Mouse (Mus musculus) c-Kit-positive CD71-positive TER-119-negative erythroid progenitor cells, embryonic 14.5 days (primary cell): ENCODE measurements at regions not wholly inside any gene's neighbourhood (a gene's known extent, or its start where the extent isn't known, plus 50 kb on each side); places are given as distances from the start of the nearest gene placed in this dataset.

ENCODE experiments used
- DNase-seq: peaks from one replicate; pipeline ENCODE4 v3.0.0-alpha.2; 2013; ENCODE audit warnings: low read depth

DNA sequence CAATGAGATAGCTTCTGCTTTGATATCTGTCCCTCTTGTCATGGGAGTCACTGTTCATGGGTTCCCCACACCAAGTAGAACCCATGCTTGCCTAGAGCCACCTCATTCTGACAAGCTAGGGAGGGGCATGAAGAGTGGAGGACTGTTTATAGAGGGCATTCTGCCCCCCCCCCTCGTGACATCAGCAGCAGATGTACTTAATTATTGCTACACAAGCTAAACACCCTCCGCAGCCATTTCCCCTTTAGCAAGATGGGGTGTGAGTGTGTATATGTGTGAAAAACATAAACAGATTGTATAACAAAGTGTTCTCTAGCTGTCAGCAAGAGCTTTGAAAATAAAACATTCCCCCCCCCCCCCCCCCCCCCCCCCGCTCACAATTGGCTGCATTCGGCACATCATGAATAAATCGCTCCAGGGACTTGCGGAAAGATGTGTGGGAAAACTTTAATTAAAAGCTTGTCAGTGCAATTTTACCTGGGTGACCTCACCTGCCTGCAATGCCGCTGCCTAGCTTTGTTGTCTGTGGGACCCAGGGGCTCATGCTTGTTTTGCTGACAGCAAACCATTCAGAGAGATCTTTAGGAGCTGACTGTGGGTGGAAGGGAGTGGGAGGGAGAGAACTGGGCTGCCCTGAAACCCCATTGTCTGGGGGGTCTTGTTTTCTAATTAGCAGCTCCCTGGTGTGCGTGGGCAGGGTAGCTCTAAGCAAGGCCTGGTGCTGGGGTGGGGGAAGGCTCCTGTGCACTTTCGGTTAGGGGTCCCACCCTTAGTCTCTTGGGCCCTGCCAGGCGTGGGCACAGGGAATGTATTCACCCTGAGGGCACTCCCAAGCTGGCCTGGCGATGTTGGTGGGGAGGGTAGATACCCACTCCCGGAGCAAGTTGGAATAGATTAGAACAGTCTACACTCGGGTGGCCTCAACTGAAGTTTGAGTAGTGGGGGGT is 63.4 kb downstream of the Irx2 start:
- DNase-seq, result no peak

DNA sequence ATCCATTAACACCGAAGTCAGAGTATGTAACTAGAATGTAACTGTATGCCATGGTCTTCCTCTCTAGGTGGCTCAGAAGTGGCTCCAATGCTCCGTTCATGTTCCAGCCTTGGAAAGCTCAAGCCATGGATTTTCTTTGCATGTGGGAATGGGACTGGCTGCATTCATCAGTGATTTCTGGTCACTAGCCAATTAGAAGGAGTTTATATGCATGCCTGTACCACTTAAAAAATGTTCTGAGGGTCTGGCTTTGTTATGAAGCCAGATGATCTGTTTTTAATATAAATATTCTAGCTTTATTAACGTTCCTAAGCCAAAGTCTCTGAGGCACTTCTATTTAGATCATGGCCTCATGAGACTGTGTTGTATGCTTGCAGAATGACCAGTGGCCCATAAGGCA is 78.8 kb downstream of the Irx2 start:
- DNase-seq, result no peak

DNA sequence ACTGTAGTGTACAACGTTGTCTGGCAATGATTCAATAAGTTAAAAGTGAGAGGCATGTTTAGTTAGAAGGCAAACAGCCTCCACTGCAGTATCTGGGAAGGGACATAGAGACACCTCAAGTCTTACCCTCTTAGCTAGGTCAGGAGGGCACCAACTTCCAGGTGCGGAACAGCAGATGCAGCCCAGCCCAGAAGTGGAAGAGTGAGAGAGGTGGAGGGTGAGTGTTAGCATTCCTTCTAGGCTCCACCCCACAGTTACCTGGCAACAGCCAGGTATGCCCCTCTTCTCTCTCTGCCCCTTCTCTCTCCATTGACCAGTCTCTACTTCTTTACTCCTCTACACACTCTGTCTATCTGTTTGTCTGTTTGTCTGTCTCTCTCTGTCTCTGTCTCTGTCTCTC is 80.1 kb downstream of the Irx2 start:
- DNase-seq, result no peak

DNA sequence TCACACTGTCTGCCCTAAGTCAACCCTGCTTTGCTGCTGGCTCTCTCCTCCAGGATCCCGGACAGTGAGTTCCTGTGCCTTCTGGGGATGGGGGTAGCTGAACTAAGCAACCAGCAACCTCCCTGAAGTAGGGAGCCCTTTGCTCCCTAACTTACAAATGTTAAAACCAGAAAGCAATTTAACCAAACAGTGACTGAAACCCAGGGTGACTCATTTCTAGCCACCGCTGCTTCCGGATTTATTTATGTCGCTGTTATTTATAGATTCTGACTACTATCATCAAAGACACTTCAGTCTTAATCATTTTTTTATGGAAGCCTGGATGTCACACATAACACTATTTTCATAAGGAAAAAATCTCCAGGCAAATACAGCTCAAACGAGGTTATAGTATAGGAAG is 81.4 kb downstream of the Irx2 start:
- DNase-seq, result no peak

DNA sequence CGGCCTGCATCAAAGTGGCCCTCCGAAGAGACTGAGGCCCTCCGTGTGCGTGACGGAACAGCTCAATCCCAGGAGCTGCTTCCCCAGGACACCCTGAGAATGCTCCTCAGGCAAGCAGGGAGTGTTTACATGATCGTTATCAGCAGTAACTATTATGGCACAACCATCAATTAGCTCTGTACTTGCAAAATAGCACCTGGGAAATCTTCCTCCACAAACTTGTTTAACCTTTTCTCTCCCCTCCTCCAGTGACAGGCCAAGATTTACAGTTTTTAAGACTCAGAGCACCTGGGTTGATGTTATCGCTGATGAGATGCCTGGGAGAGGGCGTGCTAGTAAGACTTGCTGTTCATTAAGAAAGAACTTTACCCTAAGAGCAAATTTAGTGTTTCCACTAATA is 82.5 kb downstream of the Irx2 start:
- no peak for DNase-seq

DNA sequence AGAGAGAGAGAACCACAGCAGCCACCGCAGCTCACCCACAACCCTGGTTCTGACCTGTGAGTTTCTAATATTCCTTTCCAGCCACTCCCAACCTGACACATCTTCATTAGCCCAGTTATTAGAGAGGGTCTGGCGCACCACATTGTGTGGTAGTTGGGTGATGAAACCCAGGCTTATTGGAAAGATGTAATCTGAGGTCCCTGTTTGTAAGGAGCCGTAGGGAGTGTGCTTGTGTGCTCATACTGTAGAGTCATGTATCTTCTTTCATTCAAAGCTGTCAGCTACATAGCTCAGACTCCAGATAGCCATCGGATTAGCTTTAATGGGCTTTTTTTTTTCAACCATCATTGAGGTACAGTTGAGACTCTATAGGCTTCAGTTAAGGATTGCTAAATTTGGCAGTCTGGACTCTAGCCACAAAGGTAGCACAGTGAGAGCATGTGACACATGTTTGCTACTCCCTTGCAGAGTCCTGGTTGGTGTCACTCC is 83.3 kb downstream of the Irx2 start:
- no peak for DNase-seq

DNA sequence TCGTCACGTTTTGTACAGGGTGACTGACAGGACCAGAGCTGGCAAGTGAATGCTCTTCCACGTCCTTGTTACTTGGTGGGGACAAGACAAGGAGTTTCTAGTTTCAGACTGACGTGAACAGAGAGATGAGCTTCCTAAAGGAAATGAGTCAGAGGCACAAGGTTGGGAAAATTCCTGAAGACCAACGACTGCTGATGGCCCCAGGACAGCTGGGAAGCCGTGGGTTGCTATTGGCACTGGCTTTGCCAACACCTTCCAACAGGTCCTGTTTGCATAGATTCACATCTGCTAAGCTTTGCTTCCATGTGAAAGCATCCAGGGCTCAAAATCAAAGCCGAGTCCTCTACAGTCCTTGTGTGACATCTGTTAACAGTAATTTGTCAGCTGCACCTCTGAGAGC is 86.2 kb downstream of the Irx2 start:
- DNase-seq, result no peak

DNA sequence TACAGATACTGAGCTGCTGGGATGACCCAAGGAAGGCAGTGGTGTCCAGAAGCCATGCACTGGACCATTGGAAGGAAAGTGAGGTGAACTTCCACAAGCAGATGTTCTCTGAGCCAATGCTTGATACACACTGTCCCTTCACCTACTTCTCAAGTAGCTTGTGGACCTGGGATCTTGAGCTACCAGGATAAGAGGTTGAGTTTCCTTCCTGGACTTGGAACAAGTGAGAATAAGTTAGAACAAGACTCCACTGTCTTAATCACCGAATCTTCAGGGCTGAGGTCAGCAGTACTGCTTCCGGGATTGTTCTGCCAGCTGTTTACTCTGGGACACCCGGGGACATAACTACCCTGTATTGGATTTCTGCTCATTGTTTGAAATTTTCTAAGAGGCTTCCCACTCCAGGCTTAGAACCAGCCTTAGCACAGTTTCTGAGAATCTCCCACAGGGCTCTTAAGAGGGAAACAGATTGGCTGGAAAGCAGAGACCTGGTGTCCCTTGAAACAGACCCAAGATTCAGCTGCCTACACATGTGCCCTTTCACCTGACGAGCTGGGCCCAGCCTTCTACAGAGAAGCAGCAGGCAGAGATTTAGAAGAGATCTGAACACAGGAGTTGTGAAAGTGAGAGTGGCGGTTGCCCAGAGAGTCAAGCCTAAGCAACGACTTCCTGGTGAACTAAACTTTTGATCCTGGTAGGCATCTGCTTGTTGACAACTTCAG is 87.5 kb downstream of the Irx2 start:
- DNase-seq, result no peak

DNA sequence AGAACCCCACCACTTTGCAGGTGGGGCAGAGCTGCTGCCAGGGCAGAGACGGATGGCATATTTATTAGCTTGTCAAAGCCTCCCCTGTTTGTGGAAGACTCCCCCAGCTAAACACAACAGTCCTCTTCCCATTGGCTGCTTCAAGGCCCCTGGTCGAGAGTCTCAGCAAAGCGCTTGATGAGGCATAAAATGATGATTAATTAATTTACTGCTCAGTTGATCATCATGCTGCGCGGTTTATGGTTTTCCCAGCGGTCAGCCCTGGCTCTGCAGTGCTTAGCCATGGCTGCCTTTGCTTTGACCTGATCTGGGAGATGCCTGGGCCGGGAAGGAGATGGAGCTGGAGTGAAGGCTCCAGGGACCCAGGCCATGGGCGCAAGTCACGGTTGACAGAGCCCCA is 98.5 kb downstream of the Irx2 start:
- DNase-seq, result no peak

DNA sequence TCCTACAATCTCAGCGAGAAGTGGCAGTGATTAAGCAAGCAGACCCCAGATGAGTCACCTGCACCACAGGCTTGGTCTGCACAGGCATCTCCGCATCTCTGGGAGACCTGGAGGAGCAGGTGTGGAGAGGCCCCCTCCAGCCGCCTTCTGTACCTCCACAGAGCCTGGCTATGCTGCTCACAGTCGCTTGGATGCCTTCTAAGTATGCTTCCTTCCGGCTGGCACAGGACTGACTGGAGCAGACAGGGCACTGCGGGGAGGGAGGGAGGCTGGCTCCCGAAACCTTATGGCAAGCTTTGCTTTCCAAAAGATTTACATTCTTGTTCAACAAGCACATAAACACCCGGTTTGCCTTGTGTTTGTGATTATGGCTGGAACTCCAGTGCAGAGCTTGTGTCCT is 107.3 kb downstream of the Irx2 start:
- no peak for DNase-seq

DNA sequence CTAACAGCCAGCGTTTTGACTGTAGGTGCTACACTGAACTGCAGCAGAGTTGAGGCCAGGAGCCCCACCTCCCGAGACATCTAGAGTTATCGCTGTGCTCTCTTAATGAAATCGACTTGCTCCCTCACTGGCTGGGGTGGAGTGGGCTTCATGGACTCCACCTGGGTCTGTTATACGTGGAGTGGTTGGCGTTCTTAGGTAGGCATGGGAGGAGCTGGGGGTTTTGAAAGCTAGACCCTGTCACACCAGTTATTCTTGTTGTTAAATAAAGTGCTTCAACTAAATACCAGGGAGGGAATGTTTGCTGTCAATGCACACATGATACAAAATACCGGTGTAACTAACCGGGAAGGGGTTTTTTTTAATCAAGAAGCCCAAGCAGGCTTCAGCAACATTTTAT is 108.4 kb downstream of the Irx2 start:
- DNase-seq, result no peak

DNA sequence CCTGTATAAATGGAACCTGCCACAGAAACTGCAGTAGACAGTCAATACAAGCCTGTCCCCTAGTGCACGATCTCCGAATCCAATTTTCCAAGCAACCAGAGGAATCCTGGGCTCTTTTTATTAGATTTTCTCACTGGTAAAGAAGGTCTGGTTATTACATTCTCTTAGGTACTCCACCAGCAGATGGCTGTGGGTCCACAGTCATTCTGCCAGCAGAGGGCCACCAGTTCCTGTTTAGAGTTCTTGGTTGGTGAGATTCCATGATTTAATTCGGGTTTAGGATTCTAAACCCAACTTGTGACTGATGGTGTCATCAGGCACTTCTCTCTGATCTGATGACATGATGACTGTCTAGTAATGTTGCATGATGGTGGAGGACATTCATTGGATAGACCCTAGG is 118.6 kb downstream of the Irx2 start:
- DNase-seq, result no peak

DNA sequence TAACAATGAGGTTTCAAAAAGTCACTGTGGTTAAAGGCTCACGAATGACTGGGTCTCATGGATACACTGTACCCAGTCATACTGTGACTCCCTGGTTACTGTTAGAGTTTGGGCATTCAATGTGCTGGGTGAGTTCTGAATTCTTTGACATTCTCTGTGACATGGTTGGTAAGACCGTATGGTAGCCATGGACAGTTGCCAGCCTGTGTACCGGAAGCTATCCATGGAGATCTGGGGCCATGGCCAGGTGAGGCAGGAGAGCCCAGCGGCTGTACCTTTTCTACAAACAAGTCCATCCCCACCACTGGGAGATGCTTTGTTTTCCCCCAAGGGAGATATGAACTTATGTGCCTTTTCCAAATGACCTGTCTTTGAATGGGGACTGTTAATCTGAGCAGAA is 126.4 kb downstream of the Irx2 start:
- no peak for DNase-seq

DNA sequence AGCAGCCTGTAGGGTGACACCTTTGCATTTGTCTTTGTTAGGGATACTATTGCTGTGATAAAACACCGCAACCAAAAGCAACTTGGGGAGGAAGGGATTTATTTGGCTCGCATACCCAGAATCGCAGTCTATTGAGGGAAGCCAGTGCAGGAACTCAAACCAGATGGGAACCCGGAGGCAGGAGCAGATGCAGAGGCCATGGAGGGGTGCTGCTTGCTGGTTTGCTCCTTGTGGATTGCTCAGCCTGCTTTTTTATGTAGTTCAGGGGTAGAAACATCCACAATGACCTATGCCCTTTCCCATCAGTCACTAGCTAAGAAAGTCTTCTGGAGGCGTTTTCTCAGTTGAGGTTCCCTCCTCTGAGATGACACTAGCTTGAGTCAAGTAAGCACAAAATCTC is 133.9 kb downstream of the Irx2 start:
- no peak for DNase-seq

DNA sequence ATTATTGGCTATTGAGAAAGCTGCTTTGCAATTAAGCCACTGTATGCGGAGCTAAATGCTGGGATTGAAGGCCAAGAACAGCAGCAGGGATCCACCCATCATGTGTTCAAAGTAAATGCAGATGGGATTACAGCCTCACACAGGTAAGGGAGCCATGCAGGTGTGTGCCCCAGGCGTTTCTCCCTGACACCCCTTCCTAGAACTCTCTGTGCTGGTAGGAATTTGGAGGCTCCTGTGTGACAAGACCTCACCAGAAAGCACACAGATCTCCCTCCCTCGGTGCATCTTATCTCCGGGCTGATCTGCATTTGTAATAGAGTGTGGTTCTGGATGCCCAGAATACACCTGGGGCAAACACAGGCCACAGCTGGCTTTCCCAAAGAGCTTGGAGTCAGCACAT is 134.7 kb downstream of the Irx2 start:
- no peak for DNase-seq

DNA sequence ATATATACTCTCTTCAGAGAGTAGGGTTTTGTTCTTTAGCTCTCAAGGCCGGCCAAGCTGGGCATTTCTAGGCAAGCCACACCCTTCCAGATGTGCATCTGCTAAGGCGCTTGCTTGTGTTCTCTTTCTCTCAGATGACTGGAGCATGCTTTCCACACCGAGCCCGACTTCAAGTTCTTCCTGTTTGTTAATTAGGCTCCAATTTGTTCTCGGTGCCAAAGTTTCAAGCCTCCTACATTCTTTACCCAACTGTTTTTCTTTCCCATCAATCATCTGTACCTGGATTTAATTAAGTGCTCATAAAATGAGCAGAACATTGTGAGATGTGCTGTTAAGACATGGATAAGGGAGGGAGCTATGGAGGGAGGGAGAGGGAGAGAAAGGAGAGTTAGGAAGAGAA is 138.7 kb downstream of the Irx2 start:
- DNase-seq, result no peak

DNA sequence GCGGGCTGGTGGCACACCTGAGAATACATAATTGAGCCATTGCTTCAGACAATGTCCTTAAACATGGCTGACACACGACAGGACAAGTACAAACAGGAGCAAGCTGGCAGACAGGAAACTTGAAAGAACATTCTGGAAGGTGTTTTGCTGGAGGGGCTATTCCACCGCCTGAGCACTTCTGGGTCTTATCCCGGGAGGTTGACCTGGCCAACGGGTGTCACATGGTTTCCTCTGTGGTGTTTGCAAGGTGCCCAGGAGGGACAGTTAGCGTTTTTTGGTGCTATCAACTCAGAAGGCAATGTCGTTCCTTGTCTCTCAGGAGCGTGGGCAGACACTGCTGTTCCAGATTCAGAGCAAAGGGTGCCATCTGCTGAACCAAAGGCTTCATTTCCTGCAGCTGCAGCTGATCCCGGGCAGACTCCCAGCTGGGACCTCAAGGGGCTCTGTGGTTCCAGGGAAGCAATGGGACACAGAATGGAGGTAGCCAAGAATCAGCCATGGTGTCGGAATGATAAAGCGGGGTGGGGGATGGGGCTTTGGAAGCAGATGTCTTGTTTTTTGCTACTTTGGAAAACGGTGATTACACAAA is 140.5 kb downstream of the Irx2 start:
- no peak for DNase-seq

DNA sequence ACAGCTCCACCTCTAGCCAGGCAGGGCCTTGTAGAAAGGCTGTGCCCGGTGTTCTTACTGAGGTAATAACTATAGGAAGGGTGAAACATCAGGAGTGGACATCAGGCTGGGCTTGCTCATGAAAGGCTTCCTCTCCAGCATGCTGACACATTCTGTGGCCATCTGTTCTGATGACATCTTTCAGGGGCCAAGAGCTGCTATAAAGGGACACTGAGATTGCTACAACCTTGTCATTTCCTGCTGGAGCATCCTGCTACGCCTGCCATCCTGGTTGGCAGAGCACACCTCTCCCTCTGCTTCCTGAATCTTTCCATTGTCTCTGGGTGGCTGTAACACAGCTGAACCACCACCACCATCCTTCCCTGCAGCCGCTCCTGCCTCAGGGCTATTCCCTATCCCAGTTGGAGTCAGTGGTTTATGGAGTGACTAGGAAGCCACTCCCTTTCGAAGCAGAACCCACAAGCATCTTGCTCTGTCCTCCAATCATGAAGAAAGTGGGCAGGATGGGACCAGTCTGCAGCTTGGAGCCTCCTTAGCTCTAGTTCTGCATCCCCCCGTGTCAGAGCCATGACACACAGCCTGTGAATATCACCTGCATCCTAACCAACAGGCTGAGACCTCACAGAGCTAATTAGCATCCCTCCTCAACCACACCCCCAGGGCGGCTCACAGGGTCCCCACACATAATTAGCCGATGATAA is 154.6 kb downstream of the Irx2 start:
- DNase-seq, result no peak

DNA sequence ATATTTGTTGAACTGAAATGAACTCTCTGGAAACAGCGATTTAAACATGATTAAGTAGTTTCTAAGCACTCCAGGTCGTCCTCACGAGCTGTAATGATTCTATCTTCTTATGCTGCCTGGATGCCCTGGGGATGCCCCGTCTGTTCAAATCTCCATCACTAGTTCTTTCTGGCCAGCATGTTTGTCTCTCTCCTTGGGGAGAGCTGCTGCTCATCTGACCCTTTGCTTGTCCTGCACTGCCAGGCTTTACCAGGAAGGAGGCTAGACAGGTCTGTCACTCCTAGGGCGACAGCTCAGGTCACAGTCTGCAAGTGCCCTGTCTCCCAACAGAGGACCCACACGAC is 155.1 kb downstream of the Irx2 start:
- DNase-seq, result no peak

DNA sequence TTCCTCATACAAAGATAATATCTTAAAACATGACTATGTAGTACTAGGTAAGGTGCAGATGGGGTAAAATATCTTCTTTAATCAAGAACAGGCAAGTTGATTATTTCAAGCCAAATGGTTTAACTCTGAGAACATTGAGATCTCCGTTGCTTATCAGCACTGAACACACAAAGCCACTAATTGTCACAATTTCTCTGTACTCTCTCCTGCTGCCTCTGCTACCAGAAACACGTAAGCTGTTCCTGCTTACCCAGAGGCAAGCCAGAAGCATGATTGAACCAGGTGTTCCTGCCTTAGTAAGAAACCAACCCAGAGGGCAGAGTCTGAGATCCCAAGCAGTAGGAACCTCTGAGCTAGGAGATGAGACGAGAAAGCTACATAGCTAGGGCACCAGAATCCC is 164.1 kb downstream of the Irx2 start:
- no peak for DNase-seq

DNA sequence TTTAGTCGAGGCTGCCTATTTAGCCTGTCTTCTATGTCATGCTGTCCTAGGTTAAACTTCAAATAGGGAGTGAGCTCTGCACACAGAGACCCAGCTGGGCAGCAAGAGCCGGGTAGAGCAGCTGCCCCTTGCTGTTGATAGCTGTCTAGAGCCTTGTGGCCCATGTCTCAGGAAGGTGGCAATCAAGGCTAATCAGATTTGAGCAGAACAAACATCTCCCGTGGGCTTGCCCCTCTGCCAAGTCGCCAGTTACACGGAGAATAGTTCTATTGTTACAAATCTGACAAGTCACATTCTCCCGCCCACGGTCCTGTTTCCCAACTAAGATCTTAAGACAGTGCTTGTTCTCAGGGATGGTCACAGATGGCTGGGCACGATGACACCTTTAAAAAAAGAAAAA is 171.4 kb downstream of the Irx2 start:
- no peak for DNase-seq

DNA sequence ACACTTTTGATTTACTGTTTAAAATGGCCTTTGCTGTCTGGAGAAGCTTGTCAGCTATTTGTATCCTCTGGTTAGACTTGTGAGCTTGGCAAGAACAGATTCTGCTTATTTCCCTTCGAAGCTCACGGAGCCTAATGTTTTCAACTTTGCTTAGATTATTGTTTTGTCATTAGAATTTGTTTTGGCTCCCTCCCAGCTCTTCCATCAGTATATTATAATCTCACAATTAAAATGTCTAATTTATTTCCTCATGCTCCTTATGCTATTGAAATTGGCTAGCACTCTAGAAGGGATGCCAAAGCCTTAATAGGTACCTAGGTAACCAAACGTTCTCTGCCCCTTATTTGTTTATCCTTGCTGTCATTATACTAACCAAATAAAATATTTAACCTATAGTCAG is 171.9 kb downstream of the Irx2 start:
- no peak for DNase-seq

DNA sequence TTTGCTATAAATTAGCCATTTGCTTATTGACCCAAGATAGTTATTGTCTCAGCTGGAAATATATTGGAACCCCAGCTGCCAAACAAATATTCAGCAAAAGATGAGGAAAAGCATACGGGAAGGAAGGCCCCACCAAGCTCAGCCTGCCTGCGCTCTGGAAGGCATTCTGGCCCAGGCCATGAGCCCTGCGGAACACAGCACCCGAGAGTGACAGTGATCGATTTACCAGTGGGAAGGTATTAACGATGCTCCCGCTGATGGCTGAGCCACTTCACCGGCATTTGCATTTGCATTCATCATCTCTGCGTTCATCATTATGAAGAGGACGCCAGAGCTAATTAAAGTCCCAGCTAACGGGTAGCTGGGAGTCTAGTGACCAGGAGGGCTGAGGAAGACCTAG is 174.8 kb downstream of the Irx2 start:
- DNase-seq, result no peak
